Mouse (Mus musculus) gastrocnemius, adult 2 months (tissue): ENCODE measurements around the gene Tor1aip2. TPM values are rescaled to one million over a fixed set of nuclear protein-coding genes. Genes with fewer than 3 reads are reported as not detected.

Experiments used
- DNase-seq: peaks from one replicate; pipeline ENCODE4 v3.0.0; 2022
- H3K27ac ChIP-seq: fragments of 200-600 bp; 2 replicates; pipeline ENCODE4 v1.8.1; 2022; ENCODE audit warnings: mild to moderate bottlenecking
- H3K4me3 ChIP-seq: fragments of 200-600 bp; 2 replicates; pipeline ENCODE4 v1.8.1; 2022; ENCODE audit warnings: mild to moderate bottlenecking, moderate library complexity
- CTCF ChIP-seq: fragments of 200-600 bp; IDR thresholded peaks from 2 replicates; pipeline ENCODE4 v1.8.1; 2022; ENCODE audit warnings: antibody characterized with exemption, mild to moderate bottlenecking, moderate library complexity
- intact Hi-C: fragments of 180-260 bp; cut with DNase I; formaldehyde crosslinking; loops from one replicate; pipeline ENCODE4 v1.15.1; 2025
- total RNA-seq, 2 experiments: library from RNA; stranded (reverse); gene quantifications; 2 replicates each; pipeline ENCODE4 v1.2.3; 2021

The Tor1aip2 gene
- total RNA-seq, 2 experiments from 2014 or later = 56.6 to 66.2 TPM

GRCm38 (mm10) chr1:156043027-156043426 is 7.8 kb downstream of the Tor1aip2 start:
- H3K27ac ChIP-seq = peak overlapping the region; percentile 90

GRCm38 (mm10) chr1:156044211-156044611 is 9.0 kb downstream of the Tor1aip2 start:
- TF ChIP-seq CTCF = no peak
- DNase-seq = no peak
- no peak overlapping the region for H3K4me3 ChIP-seq
- intact Hi-C loops = loop anchor here (5.0 kb wide), 1 partner anchor 188 kb away; no protein-coding TSS in a partner anchor
- peak overlapping the region; percentile 90; the same call in 1 of the 2 replicates for H3K27ac ChIP-seq

More at GRCm38 (mm10) chr1:156043027-156043426, 7.8 kb downstream of the Tor1aip2 start:
- peak; percentile 54 for DNase-seq
- TF ChIP-seq CTCF = peak; percentile 76
- H3K4me3 ChIP-seq = peak overlapping the region; percentile 79
- intact Hi-C loops = loop anchor here (5.0 kb wide), 1 partner anchor 189 kb away; no protein-coding TSS in a partner anchor

- peak; percentile 79 for DNase-seq
- peak overlapping the region; percentile 72 for H3K27ac ChIP-seq
- no peak for TF ChIP-seq CTCF
- peak overlapping the region; percentile 4 for H3K4me3 ChIP-seq
- intact Hi-C loops = no loop called here
Measured at GRCm38 (mm10) chr1:156046688-156047087, 11.5 kb downstream of the Tor1aip2 start.

- Histone ChIP-seq H3K4me3 (no peak overlapping the region), H3K27ac (no peak overlapping the region)
- intact Hi-C loops = no loop called here
- DNase-seq = no peak
- TF ChIP-seq CTCF = no peak
Measured at GRCm38 (mm10) chr1:156058207-156058606, 23.0 kb downstream of the Tor1aip2 start.

- no peak for DNase-seq
Measured at GRCm38 (mm10) chr1:156062193-156062592, 27.0 kb downstream of the Tor1aip2 start.

GRCm38 (mm10) chr1:156066133-156066532 is 30.9 kb downstream of the Tor1aip2 start:
- no peak overlapping the region for H3K4me3 ChIP-seq
- TF ChIP-seq CTCF = no peak
- DNase-seq = no peak
- no peak overlapping the region for H3K27ac ChIP-seq
- intact Hi-C loops = no loop called here

More at GRCm38 (mm10) chr1:156062193-156062592, 27.0 kb downstream of the Tor1aip2 start:
- H3K27ac ChIP-seq = no peak overlapping the region
- H3K4me3 ChIP-seq = no peak overlapping the region
- intact Hi-C loops = no loop called here
- TF ChIP-seq CTCF = no peak

- no peak for DNase-seq
- TF ChIP-seq CTCF = no peak
- intact Hi-C loops = no loop called here
- no peak overlapping the region for H3K27ac ChIP-seq
- H3K4me3 ChIP-seq = no peak overlapping the region
Measured at GRCm38 (mm10) chr1:156070106-156070505, 34.9 kb downstream of the Tor1aip2 start.

GRCm38 (mm10) chr1:156073169-156073821 is 38.1 kb downstream of the Tor1aip2 start:
- Histone ChIP-seq H3K4me3 (no peak overlapping the region), H3K27ac (no peak overlapping the region)
- intact Hi-C loops = no loop called here
- no peak for TF ChIP-seq CTCF
- no peak for DNase-seq

GRCm38 (mm10) chr1:156074575-156074974 is 39.4 kb downstream of the Tor1aip2 start:
- Histone ChIP-seq H3K4me3 (no peak overlapping the region), H3K27ac (no peak overlapping the region)
- DNase-seq = peak; percentile 29
- intact Hi-C loops = no loop called here
- TF ChIP-seq CTCF = no peak

GRCm38 (mm10) chr1:156076474-156076873 is 41.3 kb downstream of the Tor1aip2 start:
- no peak overlapping the region for H3K4me3 ChIP-seq
- intact Hi-C loops = no loop called here
- H3K27ac ChIP-seq = no peak overlapping the region
- no peak for TF ChIP-seq CTCF
- DNase-seq = no peak

- Histone ChIP-seq H3K4me3 (no peak overlapping the region), H3K27ac (no peak overlapping the region)
- intact Hi-C loops = no loop called here
- DNase-seq = no peak
- TF ChIP-seq CTCF = no peak
Measured at GRCm38 (mm10) chr1:156077655-156078054, 42.5 kb downstream of the Tor1aip2 start.

GRCm38 (mm10) chr1:156084603-156085002 is 49.4 kb downstream of the Tor1aip2 start:
- intact Hi-C loops = loop anchor here (1.0 to 5.0 kb wide), 2 partner anchors 143 to 157 kb away; no protein-coding TSS in a partner anchor
- TF ChIP-seq CTCF = no peak
- Histone ChIP-seq H3K27ac (no peak overlapping the region), H3K4me3 (no peak overlapping the region)
- DNase-seq = no peak

GRCm38 (mm10) chr1:156085770-156086169 is 50.6 kb downstream of the Tor1aip2 start:
- intact Hi-C loops = loop anchor here (1.0 to 5.0 kb wide), 2 partner anchors 142 to 156 kb away; no protein-coding TSS in a partner anchor
- peak; percentile 92 for TF ChIP-seq CTCF
- no peak overlapping the region for H3K4me3 ChIP-seq
- no peak for DNase-seq
- H3K27ac ChIP-seq = no peak overlapping the region
